Mouse (Mus musculus) ES-Bruce4 (cell line): ENCODE data around the gene Ece1.

Source experiments
- CTCF ChIP-seq: IDR thresholded peaks from one replicate; pipeline ENCODE4 v1.8.1; 2011; ENCODE audit warnings: low read depth, low read length
- EP300 ChIP-seq: IDR thresholded peaks from 2 replicates; pipeline ENCODE4 v1.6.1; 2011; ENCODE audit warnings: low read depth, low read length; ENCODE audit not compliant: insufficient read depth

DNA sequence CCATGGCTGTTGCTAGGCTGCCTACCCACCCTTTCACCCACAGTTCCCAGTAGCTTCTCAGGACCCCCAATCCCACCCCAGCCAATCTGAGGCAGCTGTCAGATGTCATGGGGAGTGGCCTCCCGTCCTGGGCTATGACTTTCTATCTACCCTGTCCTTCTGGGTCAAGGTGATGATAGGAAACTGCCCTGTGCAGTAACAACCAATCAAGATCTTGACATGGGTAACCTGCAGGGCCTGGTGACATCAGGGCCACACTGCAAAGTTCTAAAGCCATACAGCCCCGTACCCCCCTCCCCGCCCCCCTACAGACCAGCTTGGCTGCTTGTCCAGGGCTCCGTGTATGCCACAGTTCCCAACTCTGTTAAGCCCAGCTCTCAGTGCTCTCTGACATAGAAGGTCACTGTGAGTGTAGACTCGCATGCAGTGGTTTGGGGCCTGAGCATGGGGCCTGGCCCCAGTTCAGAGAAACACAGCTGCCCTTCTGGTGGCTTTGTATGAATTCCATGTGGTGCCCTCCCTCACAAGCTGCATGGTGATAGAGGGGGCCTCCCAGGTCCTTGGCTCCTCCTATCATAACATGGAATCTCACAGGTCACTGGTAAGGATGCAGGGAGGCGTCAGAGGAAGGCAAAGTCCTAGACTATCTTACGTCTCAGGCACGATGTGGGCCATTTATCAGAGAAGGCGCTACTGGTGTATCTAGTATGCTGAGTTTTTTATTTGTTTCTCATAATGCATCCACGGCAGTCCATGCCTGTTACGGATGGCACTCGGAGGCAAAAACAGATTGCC, 65.9 kb downstream of the Ece1 start:
- TF ChIP-seq CTCF = no peak
- no peak for TF ChIP-seq EP300
